Mouse (Mus musculus): ENCODE results near the gene Samhd1.
A peak's percentile ranks its signal among the peaks of the same experiment; 100 is the strongest.

Gene Samhd1

GRCm38 (mm10) chr2:157053787-157054186 lies 81.3 kb downstream of the Samhd1 start:
- DNase-seq (ENCODE audit: low read depth, low spot score) = peak; percentile 63

GRCm38 (mm10) chr2:157053124-157053523 lies 81.9 kb downstream of the Samhd1 start:
- no peak for DNase-seq (ENCODE audit: low read depth, low spot score)

- DNase-seq (ENCODE audit: low read depth, low spot score) = no peak
Observed at GRCm38 (mm10) chr2:157052448-157052847, 82.6 kb downstream of the Samhd1 start.

GRCm38 (mm10) chr2:157049831-157050243 lies 85.2 kb downstream of the Samhd1 start:
- no peak for DNase-seq (ENCODE audit: low read depth, low spot score)

- DNase-seq (ENCODE audit: low read depth, low spot score) = no peak
Observed at GRCm38 (mm10) chr2:157048395-157049181, 86.5 kb downstream of the Samhd1 start.
